Mouse (Mus musculus) gastrocnemius, adult 8-10 months (tissue): ENCODE results near the gene Sept4. TPM values are rescaled to one million over a fixed set of nuclear protein-coding genes. Genes with fewer than 3 reads are reported as not detected.
A peak's percentile ranks its signal among the peaks of the same experiment; 100 is the strongest.

Experiments
- DNase-seq, 2 experiments: peaks; one replicate each; pipeline ENCODE4 v3.0.0; 2022; ENCODE audit warnings: low spot score in 2 of 2
- total RNA-seq, 4 experiments: library from RNA; stranded (reverse); gene quantifications; 2 replicates each; pipeline ENCODE4 v1.2.4; 2022

Gene Sept4
- total RNA-seq, result 10 to 100 TPM in 1 of 4 experiments, 1 to 10 TPM in 3; 4.2 to 13.6 (median 8.2) TPM

DNA sequence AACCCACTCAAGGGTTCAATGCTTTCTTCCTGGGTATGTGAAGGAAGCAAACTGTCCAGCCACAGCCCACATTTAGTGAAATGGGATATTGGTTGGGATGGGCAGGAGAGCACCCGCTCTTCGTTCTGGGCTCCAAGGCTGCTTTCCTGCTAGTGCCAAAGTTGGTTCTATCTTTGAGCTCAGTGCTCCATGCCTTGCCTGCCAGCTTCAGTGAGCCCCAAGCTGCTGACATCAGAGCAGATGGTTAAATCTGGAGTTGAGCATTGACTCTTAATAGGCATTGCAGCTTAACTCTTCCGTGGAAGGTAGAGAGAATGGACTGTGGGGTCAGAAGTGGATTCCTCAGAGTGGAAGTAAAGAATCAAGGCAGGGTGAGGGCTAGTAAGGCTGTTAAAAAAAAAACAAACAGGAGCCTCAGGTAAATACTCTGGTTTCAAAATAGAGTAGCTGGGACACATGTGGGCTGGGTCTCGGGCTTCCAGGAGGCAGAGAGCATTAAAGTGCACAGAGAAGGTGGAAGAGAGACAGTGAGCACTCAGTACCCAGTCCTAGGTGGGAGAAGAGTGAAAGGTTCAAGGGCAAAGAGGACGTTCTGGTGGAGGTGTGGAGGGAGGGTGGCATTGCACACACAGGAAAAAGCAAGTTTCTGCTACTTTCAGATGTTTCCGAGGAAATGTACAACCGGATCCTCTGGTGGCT lies at the start of gene Sept4:
Gene Sept4, plus strand, starts transcription at position 649 of the 699 bp plus-strand sequence.
- no peak for DNase-seq

DNA sequence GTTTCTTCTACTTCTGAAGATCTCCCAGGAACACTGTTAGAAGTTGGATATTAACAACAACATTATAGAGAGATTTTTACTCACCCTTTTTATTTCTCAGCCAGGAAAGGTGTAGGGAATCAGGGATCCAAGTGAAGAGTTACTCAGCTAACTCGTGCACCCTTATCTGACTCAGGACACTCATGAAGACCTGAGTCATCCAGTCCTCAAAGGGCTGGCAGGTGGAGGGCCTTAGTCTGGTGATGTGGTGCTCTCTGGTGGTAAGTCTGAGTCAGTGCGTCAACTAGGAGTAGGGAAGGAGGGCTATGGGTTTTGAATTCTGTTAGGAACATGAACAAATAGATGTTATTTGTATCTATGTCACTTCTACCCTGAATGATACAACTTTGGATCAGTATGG lies 49.4 kb upstream of the Sept4 start:
- no peak for DNase-seq

DNA sequence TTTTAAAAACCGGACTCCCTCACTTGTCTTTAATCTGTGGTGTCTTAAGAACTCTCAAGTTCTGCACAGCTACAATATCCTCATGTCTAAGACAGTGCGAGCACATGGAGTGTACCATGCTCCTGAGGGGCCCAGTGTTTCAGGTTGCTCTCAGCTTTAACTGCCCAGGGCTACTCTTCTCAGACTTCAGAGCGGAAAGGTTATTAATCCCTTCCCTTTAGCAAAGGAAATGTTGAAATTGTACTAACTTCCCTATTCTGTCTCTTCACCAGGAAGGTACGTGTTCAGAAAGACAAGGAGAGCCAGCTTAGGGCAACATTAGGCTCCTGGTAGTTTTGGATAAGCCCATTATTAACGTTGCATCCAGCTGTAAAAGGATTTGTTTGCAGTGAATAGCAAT lies 45.2 kb upstream of the Sept4 start:
- no peak for DNase-seq

DNA sequence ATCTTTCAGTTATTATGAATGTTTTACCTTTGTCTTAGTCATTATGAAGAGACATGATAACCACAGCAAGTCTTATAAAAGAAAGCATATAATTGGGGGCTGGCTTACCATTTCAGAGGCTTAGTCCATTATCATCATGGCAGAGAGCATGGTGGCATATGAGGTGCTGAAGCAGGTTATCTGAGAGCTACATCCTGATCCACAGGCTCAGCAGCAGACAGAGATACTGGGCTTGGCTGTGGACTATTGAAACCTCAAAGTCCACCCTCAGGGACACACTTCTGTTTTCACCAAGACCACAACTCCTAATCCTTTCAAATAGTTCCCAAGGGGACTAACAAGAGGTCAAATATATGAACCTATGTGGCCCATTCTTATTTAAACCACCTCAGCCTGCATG lies 44.7 kb upstream of the Sept4 start:
- DNase-seq, result no peak

DNA sequence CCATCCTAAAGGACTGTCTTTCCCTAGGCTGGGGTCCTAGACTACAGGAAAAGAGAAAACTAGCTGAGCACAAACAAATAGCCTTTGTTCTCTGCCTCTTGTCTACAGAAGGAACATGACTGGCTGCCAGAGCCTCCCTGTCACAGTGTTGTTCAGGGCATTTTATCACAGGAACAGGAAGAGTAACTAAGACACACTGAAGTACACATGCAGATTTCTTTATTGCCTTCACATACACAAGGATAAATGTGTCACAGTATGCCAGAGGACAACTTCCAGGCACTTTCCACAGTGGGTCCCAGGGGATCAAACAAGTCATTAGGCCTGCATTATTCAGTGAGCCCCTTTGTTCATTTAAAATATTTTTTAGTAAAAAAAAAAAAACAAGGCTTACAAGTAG lies 43.9 kb upstream of the Sept4 start:
- no peak for DNase-seq

DNA sequence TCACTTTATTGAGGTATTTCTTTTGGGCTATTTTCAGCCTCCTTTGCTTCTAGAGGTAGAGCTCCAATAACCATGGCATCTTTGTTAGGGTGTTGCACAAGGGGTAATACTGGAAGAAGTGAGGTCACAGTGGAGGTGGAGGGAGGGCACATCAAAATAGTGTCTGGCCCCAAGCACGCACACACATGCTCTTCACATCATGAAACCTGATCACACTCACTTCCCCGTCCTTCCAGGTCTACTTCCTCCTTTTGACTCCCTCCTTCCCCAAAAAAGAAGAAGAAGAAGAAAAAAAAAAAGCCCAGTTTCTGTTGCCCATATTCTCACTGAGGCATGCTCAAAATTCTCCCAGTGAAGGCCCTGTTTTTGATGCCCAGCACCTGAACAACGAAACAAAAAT lies 41.3 kb upstream of the Sept4 start:
- DNase-seq, result no peak

DNA sequence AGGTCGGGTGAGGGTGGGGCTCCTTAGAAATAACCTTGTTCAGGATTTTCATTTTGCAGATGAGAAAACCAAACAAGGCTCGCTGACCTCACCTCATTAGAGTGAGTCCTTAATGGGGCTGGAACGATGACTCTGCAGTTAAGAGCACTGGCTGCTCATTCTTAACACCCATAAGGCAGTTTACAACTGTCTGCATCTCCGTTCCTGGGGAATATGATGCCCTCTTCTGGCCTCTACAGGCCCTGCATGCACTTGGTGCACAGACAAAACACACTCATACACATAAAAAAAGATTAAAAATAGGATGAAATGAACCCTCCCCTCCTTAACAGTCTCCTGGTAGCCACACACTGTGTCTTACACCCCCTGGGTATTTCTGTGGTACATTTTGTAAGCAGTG lies 40.7 kb upstream of the Sept4 start:
- no peak for DNase-seq

DNA sequence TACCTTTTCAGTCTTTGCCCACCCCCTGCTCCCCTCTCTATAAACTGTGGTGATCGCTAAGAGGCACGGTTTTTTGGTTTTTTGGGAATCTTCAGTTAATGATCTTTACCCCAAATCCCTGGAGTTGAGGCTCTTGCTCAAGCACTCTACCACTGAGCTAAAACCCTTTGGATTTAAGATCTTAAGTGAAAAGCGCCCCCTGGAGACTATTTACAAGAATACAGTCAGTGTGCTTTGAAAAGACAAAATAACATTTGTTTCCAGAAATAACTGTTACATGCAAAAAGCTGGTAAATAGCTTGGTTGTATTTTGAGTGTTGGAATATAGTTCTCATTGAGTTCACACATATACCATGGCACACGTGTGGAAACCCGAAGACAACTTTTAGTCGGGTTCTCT lies 37.0 kb upstream of the Sept4 start:
- DNase-seq, result no peak

DNA sequence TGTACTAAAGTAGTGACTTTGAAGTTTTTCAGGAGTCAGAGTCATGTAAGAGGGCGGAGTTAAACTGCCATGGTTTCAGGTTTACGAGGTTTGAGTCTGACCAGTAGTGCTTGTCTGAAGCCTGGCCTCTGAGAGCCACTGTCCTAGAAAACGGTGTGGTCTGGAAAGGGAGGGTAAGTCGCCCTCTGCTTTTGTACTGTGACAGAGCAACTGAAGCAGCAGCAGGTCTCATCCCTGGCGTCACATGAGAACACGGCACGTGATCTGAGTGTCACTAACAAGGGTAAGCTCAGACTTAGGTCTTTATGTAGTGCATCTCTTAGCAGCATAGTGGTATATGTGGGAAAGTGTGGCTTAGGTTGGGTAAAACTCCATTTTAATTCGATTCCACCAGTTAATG lies 26.4 kb upstream of the Sept4 start:
- no peak for DNase-seq

DNA sequence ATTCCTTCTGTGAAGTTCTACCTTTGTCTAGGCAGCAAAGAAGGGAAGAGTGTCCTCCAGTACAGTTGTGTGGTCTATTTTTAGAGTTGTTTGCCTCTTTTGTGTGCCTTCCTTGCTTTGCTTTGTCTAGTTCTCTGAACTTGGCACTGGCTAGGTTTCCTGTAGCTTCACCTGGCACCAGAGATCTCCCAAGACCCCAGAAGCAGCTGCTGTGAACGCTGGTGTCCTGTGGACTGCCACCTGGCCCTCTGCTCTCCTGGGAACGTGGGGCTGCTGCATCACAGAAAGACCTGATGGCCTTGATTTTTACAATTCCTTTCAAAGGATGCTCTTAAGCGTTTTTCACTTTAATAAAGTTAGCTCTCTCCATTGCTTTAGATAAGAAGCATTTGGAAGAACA lies 25.8 kb upstream of the Sept4 start:
- no peak for DNase-seq

DNA sequence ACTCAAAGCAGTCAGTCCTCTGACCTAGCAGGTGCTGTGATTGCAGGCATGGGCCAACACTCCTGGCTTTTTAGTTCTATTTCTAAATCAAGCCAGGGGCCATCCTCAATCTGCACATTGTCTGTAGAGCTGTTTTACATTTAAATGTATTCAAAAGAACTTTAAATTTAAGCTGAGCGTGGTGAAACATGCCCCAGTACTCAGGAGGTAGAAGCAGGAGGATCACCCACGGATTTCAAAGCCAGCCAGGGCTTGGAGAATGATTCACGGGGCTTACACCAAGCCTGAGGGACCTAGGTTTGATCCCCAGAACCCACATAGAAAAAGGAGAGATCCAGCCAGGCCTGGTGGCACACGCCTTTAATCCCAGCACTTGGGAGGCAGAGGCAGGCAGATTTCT lies 15.4 kb upstream of the Sept4 start:
- no peak for DNase-seq

DNA sequence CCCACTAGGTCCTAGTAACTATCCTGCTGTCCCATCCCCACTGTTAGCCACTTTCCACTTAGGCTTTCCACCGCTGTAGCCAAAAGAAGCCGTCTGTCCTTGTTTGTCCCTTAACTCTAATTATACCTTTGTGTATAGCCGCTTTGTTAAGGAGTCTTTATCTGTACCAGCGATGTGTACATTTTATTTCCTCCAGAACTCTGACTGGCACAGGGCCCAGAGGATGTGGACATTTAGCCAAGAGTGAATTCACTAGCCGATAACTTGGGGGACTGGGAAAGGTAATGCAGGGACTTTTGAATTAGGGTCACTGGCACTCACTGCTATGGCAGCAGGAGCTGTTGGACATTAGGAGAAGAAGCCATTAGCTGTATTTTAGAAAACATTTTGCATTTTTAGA lies 14.3 kb upstream of the Sept4 start:
- no peak for DNase-seq

DNA sequence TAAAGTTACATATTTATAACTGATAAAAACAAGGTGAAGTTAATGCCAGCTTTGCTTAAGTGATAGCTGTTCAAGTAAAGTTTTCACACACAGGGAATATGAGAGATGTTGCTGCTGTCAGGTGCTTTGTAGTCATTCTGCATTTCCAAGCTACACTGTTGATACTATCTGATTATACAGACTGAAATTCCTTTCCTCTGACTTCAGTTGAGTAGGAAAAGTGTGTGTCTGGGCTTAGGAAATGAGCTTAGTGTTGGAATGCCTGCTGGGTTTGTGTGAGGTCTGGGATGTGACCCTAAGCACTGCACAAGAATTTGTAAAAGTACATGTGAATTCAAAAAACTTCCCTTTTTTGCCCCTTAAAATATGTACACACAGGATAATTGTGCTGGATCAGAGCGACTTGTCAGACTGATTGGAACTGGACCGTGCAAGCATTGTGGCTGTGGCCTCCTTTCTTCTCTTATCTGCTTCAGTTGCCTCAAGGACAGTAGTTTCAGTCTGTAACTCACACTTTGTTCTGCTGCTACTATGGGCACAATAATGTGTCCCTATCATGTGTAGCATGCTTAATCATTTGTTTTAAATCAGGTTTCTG lies 13.5 kb upstream of the Sept4 start:
- no peak for DNase-seq

DNA sequence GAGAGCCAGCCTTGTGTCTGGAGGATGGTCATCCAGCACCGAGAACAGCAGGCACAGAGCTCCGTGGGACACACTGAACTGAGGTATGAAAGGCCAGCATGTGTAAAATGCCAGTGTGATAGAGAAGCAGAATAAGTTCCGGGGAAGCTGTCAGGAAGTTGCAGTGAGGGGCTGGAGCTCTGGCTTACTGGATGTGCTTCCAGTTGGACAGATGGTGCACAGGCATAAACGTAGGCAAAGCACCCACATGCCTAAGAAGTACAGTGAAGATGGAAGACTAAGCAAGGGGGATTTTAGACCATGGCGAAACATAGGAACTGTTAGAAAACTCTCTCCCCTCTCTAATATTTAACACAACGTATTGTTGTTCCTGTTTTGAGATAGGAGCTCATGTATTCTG lies 7.5 kb upstream of the Sept4 start:
- no peak for DNase-seq

DNA sequence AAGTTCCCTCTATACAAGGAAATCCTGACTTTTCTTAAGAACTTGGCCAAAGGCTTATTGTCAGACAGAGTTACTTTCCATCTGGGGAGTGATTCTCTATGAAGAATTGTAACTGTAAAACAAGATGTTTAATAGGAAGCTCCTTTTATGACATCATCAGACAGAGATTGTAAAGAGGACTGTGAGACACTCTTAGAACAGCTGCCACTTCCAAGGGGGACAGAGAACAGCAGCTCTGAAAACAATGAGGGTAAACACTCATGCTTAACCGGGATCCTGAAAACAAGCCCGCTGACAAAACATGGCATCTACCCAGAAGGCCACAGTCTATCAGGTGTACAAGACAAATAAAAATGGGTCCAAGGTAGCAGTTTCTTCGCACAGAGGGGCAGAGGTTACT lies 2.2 kb upstream of the Sept4 start, which contains the start of gene Gm11492:
Gene Gm11492, plus strand, starts transcription at position 153 of the 400 bp plus-strand sequence.
- DNase-seq, result no peak

DNA sequence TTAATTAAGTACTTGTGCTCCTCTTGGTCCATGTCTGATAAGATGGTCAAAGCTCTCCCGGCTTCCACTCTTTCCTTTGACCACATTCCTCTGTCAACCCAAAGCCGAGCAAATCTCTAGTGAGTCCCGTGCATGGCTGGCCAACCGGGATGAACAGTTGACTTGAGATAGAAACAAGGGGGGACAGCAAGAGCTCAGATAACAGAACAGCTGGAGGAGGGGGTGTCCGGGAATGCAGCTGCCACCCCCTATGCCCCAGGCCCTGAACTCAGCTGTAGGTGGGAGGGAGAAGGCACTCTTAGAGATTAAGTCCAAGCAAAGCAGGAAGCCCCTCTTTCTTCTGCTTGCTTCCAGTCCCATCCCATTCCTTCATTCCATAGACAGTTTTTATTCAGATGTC lies 2.0 kb downstream of the Sept4 start:
- no peak for DNase-seq

DNA sequence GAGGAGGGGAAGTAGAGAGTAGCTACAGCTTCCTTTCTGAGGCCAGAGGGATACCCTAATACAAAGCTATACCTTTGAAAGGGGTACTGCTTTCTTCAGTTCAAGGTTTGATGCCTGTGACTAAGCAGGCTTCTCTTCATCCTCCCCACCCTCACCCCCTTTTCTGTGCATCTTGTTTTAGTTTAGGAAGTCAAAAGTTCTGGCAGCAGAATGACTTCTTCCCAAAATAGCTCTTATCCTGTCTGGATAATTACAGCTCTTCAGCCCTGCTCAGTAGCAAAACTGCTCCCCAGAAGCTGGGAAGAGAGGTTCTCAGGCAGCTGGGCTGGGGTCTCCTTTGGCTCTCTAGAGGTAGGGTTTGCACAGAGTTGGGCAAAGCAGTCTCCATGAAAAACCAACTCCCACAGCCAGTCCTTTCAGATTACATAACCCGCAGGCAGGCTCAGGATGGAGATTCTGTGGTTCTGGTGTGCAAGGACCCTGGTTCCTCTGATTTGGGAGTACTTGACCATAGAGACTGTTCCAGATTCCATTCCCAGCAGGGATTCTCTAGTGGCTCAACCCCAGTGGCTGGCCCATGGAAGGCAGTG lies 2.8 kb downstream of the Sept4 start:
- DNase-seq, result no peak

DNA sequence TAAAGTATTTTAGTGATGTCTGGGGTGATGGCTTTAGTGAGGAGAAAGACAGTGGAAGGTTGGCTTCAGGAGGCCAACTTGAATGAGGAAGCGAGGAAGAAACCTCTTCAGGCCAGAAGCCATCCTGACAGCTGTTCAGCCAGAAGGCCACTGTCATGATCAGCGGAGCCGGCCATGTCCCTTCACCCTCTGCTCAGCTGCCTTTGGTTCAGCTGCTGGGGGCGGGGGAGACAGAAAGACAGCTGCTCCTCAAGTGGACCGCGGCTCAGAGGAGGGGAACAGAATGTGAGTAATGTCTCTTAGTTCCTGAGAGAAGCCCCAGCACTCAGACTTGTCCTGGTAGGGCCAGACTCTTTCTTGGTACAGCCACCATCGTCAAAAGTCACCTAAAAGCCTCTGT lies 5.0 kb downstream of the Sept4 start:
- no peak for DNase-seq

DNA sequence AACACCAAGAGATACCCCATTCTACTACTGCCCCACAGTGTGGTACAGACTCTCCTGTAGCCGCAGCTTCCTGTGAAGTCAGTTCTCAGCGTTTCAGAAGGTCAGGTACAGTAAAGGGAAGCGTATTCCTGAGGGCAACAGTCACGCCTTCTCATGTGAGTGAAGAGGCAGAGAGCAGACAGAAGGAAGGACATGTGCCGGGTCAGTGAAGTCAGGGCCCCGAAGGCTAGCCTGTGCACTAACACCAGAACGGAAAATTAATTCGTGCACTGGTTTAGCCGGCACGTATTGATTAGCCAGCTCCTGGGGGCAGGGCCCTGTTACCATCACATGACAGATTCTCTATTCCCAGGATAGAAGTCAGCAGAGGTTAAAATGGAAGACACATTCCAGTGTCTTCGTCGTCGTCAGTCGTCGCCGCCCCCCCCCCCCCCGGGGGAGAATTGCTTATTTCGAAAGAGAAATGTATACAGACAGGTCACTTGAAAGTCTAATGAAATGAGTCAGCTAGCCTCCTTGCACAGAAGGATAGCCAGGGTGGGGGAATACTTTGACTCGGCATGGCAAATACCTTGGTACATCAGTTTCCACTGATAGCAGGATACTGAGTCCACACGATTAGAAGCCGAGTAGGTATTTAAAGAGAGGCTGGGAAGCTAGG lies 5.9 kb downstream of the Sept4 start:
- DNase-seq, result no peak

DNA sequence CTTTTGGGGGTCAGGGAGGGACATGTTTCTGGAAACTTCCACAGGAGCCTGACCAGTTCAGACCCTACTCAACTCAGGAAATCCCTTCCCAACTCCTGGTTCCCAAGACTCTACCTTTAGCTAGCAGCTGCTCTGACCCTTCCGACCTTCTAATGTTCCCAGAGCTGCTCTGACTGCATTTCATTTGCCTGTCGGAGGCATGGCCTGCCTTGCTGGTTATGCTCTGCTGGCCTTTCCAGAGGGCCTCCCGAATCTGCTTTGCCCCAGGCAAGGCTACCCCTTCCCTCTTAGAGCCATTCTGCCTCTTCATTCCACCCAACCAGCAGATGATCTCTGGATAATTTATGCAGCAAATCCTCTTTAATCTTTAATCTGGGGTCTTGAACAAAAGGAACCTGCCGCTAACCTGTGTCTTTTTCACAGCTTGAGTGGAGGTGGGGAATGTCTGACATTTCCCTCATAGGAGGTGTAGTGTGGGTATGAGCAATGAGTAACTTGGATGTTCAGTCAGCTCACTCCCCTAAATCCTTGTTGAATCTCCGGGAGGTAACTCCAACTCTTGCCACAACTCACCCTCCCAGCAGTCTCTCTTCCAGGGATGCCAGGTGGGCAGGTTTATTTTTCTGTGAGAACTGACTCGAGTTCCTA lies 9.0 kb downstream of the Sept4 start:
- no peak for DNase-seq

DNA sequence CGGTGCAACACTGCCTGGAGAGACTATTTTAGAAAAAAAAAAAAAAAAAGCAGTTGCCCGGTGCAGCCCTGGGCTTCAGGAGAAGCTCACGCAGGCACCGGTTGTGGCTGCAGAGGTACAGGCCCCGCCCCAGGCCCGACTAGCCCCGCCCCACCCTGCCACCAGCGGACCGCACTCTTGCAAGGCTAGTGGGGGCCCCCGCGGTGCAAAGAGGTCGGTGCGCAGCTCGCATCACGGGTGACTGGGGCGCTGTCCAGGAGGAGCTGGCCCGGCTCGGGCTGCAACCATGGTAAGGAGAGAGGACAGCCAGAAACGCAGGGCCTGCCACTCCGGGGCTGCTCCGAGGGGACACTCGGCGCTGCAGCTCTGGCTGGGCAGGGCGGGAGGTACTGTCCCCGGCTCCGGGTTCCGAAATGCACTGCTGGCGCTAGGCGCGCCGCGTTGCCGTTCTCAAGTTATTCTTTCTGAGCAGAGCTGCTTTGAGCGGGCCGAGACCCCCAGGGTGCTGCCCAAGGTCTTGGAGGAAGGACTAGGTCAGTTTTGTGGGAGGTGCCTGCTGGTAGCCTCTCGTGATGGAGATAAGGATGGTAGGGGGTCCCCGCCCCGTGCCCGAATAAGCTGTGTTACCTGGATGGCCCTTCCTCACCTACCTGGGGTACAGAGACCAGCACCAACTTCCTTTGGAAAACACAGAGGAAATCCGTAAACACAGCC lies 9.7 kb downstream of the Sept4 start:
- peak; percentile 28 to 48 for DNase-seq
